In genomic region chr9:15937837-15938514, GRCm38 (mm10) we compare ENCODE assay signal across 14 mouse cellular contexts.
DNase-seq lines count a peak whose midpoint lies in the region; ATAC-seq and TF ChIP-seq lines count a peak whose summit lies in the region.
"Had no signal": no experiment of that assay in that cellular context is flagged by ENCODE, and none has a peak within 500 bp of the region (broad histone marks: within the 10 kb centered on the region; RNA-seq: fewer than 3 reads in every experiment).

No protein-coding gene starts in this region.

- H3K4me1 ChIP-seq in liver, adult 2 months (ENCODE audit: control insufficient read depth, insufficient read depth, low read length) = no peaks in the 10 kb centered on the region
- peaks cover 6% of the 10 kb centered on the region; the same call in 1 of the 2 replicates for H3K4me1 ChIP-seq in liver, embryonic 11.5 days (replicated peaks; ENCODE audit: control insufficient read depth, insufficient read depth, low read length)
- H3K4me1 ChIP-seq in CH12.LX (ENCODE audit: control insufficient read depth in 1 of 2, insufficient read depth in 2 of 2) = no peaks in the 10 kb centered on the region
- H3K4me1 ChIP-seq: hindbrain, embryonic 15.5 days had no signal

- peak overlapping the region; percentile 32 for H3K4me3 ChIP-seq in gastrocnemius, adult 2 months
- H3K4me3 ChIP-seq in liver, adult 2 months (ENCODE audit: insufficient read depth, low read depth, low read length) = no peak overlapping the region
- H3K4me3 ChIP-seq in liver, embryonic 11.5 days (ENCODE audit: low read depth, low read length) = no peak overlapping the region
- H3K4me3 ChIP-seq in CH12.LX (replicated peaks in 1 of 3; ENCODE audit: low read depth in 2 of 3, low read length in 2 of 3, poor library complexity in 1 of 3) = no peak overlapping the region
- H3K4me3 ChIP-seq: hindbrain, embryonic 15.5 days; limb, embryonic 13.5 days had no signal

- H3K27me3 ChIP-seq in liver, adult 2 months (ENCODE audit: control insufficient read depth, insufficient read depth, low read length) = no peaks in the 10 kb centered on the region
- no peaks in the 10 kb centered on the region for H3K27me3 ChIP-seq in liver, embryonic 11.5 days (replicated peaks; ENCODE audit: control insufficient read depth, insufficient read depth, low read length)
- H3K27me3 ChIP-seq in CH12.LX (replicated peaks) = no peaks in the 10 kb centered on the region
- H3K27me3 ChIP-seq: hindbrain, embryonic 15.5 days; limb, embryonic 13.5 days had no signal

- no peak for ATAC-seq in liver, embryonic 11.5 days (replicated peaks; ENCODE audit: low FRiP score)
- ATAC-seq in common myeloid progenitor, adult 5-6 weeks (replicated peaks; ENCODE audit: low read depth, poor library complexity, severe bottlenecking) = peak; percentile 39; the same call in 1 of the 2 replicates
- ATAC-seq: CD4-positive, CD25-positive, alpha-beta regulatory T cell, adult 4 months had no signal

- in situ Hi-C loops in CH12.LX (cut with MboI; ENCODE audit: low pct_ligation_motif_present, low pct_unique_long_range_greater_than_20kb, low sequenced_read_pairs) = no loop called here

- intact Hi-C loops in gastrocnemius, adult 2 months (cut with DNase I) = no loop called here
- intact Hi-C loops in left cerebral cortex, postnatal 10 days (cut with DNase I) = no loop called here

- H3K36me3 ChIP-seq in liver, adult 2 months (ENCODE audit: control insufficient read depth, insufficient read depth, low read length) = no peaks in the 10 kb centered on the region
- H3K36me3 ChIP-seq in liver, embryonic 11.5 days (ENCODE audit: control insufficient read depth, insufficient read depth, low read length) = no peaks in the 10 kb centered on the region
- no peaks in the 10 kb centered on the region for H3K36me3 ChIP-seq in CH12.LX (replicated peaks in 1 of 2; ENCODE audit: control insufficient read depth in 1 of 2, insufficient read depth in 1 of 2, low read length in 1 of 2)
- H3K36me3 ChIP-seq: hindbrain, embryonic 15.5 days; limb, embryonic 13.5 days had no signal

- no peak for TF ChIP-seq POLR2A in liver, adult 2 months (IDR thresholded peaks at IDR 0.05; ENCODE audit: extremely low read depth, insufficient read depth, low read length)
- no peak for TF ChIP-seq POLR2A in CH12.LX (IDR thresholded peaks at IDR 0.05; ENCODE audit: low read depth, low read length)

- no peak overlapping the region for H3K27ac ChIP-seq in gastrocnemius, adult 2 months
- H3K27ac ChIP-seq in liver, adult 2 months (replicated peaks; ENCODE audit: insufficient read depth, low read depth, low read length) = no peak overlapping the region
- H3K27ac ChIP-seq in liver, embryonic 11.5 days (ENCODE audit: low read depth, low read length) = no peak overlapping the region
- H3K27ac ChIP-seq in CH12.LX (ENCODE audit: insufficient read depth, low read depth) = no peak overlapping the region
- H3K27ac ChIP-seq: hindbrain, embryonic 15.5 days; limb, embryonic 13.5 days had no signal

- no peak overlapping the region for H3K4me2 ChIP-seq in liver, embryonic 11.5 days
- no peak overlapping the region for H3K4me2 ChIP-seq in CH12.LX (ENCODE audit: insufficient read depth, low read depth, poor library complexity, severe bottlenecking)
- H3K4me2 ChIP-seq: hindbrain, embryonic 15.5 days; limb, embryonic 13.5 days had no signal

- TF ChIP-seq CTCF in gastrocnemius, adult 2 months (IDR thresholded peaks at IDR 0.05) = peak; percentile 55
- peak; percentile 6; the same call in 1 of the 2 replicates for TF ChIP-seq CTCF in liver, adult 2 months (IDR thresholded peaks at IDR 0.05; ENCODE audit: low read depth, low read length)
- peak in 1 of 2 experiments; percentile 50; a peak in 2 of 4 replicates for TF ChIP-seq CTCF in CH12.LX (conservative IDR thresholded peaks at IDR 0.05 in 1 of 2, IDR thresholded peaks at IDR 0.05 in 1 of 2; ENCODE audit: low read depth in 2 of 2, low read length in 2 of 2)

- WGBS in liver, adult 2 months = 67% methylated on average over 28 of the region's 28 CpGs
- whole genome bisulfite sequencing in liver, embryonic 11.5 days = 69% methylated on average over 28 of the region's 28 CpGs

- H3K9ac ChIP-seq in liver, adult 2 months (ENCODE audit: low read depth, low read length) = no peak overlapping the region
- H3K9ac ChIP-seq in liver, embryonic 11.5 days (ENCODE audit: low read depth, low read length) = no peak overlapping the region
- H3K9ac ChIP-seq in CH12.LX (ENCODE audit: insufficient read depth, low read depth) = no peak overlapping the region
- H3K9ac ChIP-seq: hindbrain, embryonic 15.5 days; limb, embryonic 13.5 days had no signal

- dilution Hi-C loops in CH12.LX (cut with MboI; ENCODE audit: extremely low pct_ligation_motif_present, extremely low pct_unique_long_range_greater_than_20kb, low sequenced_read_pairs) = no loop called here

- peak; percentile 12 for TF ChIP-seq RAD21 in CH12.LX (IDR thresholded peaks at IDR 0.05; ENCODE audit: low read depth, low read length)

- no peak for TF ChIP-seq EP300 in CH12.LX (IDR thresholded peaks at IDR 0.05; ENCODE audit: low read length)

- peak; percentile 18 for DNase-seq in gastrocnemius, adult 2 months
- DNase-seq in gastrocnemius, adult 18-20 months (ENCODE audit: low spot score) = no peak
- DNase-seq in liver, adult 2 months (ENCODE audit: extremely low read depth, low read depth, low spot score) = no peak
- DNase-seq in liver, embryonic 11.5 days (ENCODE audit: low spot score) = no peak
- peak; percentile 6 for DNase-seq in CH12.LX (ENCODE audit: extremely low read depth)
- DNase-seq in ovary, postnatal 10 days (ENCODE audit: low spot score) = no peak
- no peak for DNase-seq in left cerebral cortex, postnatal 10 days (ENCODE audit: extremely low spot score in 1 of 2, low spot score in 2 of 2)
- DNase-seq: adrenal gland, postnatal 14 days; gastrocnemius, postnatal 10 days; kidney, postnatal 4 days had no signal

- no peaks in the 10 kb centered on the region for H3K9me3 ChIP-seq in liver, embryonic 11.5 days (ENCODE audit: control insufficient read depth, low read length)
- H3K9me3 ChIP-seq in CH12.LX (replicated peaks; ENCODE audit: low read length) = no peaks in the 10 kb centered on the region
- H3K9me3 ChIP-seq: hindbrain, embryonic 15.5 days; limb, embryonic 13.5 days had no signal

- no peaks in the 10 kb centered on the region for H3K79me2 ChIP-seq in liver, adult 2 months (ENCODE audit: control insufficient read depth, insufficient read depth, low read length)
- no peaks in the 10 kb centered on the region for H3K79me2 ChIP-seq in CH12.LX (replicated peaks; ENCODE audit: control insufficient read depth, extremely low read depth, insufficient read depth, poor library complexity, severe bottlenecking)

TF ChIP-seq in CH12.LX, 34 proteins besides CTCF, POLR2A, EP300 and RAD21:
- TF ChIP-seq JUND (conservative IDR thresholded peaks at IDR 0.05; ENCODE audit: low read depth, low read length) = no peak
- peak; percentile 44 for TF ChIP-seq SMC3 (IDR thresholded peaks at IDR 0.05; ENCODE audit: low read depth, low read length)

Comparison
In these comparisons a context has a peak if more than half of its experiments do, and no peak if none do; other contexts are left out.
1. DNase-seq: peak in gastrocnemius, adult 2 months (single experiment) and CH12.LX (single experiment); none in gastrocnemius, adult 18-20 months (single experiment), liver, adult 2 months (single experiment), liver, embryonic 11.5 days (single experiment), ovary, postnatal 10 days (single experiment) and left cerebral cortex, postnatal 10 days (0 of 2).